Mouse (Mus musculus) lung, adult 2 months (tissue): ENCODE data around the gene Mpped2.

Experiments
- CTCF ChIP-seq: fragments of 200-500 bp; IDR thresholded peaks from 2 replicates; pipeline ENCODE4 v1.5.1; 2011; ENCODE audit warnings: mild to moderate bottlenecking, low read length, control low read depth; ENCODE audit not compliant: insufficient read depth
- POLR2A ChIP-seq: fragments of 200-500 bp; IDR thresholded peaks from 2 replicates; pipeline ENCODE4 v1.6.1; 2011; ENCODE audit warnings: low read depth, mild to moderate bottlenecking, control low read depth, low read length, borderline replicate concordance; ENCODE audit errors: extremely low read depth

DNA sequence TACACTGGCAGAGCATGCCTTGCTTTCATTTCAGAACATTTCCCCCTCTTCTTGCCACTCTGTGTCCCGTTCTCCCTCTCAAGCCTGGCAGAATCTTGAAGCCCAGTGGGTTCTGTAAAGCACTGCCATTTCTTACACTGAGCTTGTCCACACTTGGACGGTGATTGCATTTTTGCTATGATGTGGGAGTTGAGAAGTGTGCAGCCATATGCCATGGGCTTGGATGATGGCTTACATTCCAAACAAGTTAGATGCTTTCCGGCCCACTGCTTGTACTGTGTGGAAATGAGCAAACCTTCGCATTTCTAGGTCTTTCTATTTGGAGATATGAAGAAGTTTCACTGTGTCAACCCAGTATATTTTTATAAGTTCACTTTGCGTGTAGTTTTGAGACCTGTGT, 25.8 kb downstream of the Mpped2 start:
- no peak for TF ChIP-seq CTCF
- no peak for TF ChIP-seq POLR2A
